Mouse (Mus musculus): ENCODE measurements around the gene 4833427G06Rik.
A peak's percentile ranks its signal among the peaks of the same experiment; 100 is the strongest.
"Not testable (repeated sequence)": the region's sequence is repeated elsewhere in the genome, so short reads cannot be mapped to it uniquely, and the experiment has no call there.

The 4833427G06Rik gene

DNA sequence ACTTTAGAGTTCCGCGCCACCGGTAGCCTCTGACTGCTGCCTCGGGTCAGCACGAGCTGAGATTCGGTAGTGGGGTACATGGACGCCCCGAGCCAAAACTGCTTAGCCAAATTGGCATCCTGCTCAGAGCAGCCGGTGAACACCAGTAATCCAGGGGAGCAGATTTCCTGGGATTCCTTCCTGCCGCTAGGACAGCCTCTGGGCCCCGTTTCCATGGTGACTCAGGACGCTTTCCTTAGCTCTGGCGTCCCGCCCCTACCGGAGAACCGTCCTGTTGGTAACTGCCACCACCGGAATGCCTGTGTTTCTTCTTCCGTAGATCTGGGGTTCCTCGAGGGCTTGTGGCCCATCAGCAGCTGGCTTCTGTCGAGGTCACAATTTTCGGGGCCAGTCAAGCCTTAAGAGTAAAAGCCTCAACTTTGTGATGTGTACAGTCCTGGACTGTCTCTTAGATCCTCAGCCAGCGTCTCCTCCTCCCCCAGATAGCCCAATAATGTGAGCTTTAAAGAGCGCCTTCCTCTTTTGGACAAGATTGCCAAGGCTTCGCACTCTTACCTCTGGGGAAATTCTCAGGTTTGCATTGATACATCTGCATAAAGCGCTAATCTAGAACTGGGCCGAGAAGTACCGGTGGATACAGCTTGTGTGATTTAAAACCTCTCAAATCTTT, at the start of gene 4833427G06Rik:
4833427G06Rik (minus strand) TSS at position 323 of the 670 bp plus-strand sequence.
- DNase-seq (ENCODE audit: low read depth, low spot score) = peak; percentile 73

DNA sequence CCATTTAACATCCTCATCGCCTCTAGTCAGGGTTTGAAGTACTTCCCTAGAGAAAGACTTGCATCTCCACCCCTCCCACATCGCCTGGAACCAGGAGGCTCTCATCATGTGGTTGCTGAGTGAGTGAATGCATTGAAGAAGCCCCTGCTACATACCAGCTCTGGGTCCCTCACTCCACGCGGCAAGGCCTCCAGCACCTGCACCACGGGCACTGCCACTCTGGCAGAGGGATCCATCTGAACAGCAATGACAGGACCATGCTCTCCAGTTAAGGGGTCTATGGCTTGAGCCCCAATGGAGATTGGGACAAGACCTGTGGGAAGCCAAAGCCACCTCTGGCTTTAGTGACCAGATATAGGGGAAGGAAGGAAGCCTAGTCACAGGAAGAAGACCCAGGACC, 45.4 kb upstream of the 4833427G06Rik start:
- DNase-seq (ENCODE audit: low read depth, low spot score) = no peak

DNA sequence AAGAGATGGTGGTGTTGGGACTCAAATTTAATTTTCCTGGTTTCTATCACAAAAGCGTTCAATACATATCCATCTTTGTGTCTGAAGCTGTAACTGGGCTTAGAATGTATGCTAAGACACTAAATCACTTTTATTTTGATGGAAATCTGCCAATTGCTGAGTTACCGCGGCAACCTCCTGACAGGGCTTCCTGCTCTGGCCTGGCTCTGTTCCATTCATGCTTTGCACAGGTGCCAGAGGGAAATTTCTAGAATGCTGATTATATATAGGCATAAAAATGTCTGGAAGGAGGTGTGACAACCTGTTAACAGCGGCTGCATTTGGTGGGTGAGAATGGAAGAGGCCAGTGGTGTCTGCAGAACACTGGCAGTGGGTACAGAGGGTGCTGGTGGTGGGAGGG, 44.6 kb upstream of the 4833427G06Rik start:
- DNase-seq (ENCODE audit: low read depth, low spot score) = no peak

DNA sequence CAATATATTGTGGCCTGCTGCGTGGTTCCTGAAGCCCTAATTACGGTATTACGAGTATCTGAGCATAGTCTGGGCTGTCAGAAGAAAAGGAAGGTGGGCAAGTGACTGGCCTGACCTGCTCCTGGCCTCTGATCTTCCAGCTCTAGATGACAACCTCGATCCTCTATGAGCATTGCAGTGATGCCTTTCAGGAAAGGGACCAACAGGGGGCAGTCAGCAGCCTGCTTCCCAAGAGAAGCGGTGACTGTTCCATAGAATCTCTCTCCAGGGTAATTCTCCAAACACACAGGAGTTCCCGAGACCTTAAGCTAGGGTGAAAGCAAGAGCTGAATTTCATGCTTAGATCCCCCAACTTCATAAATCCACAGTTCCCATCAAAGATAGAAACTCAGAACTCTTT, 42.3 kb upstream of the 4833427G06Rik start:
- no peak for DNase-seq (ENCODE audit: low read depth, low spot score)

DNA sequence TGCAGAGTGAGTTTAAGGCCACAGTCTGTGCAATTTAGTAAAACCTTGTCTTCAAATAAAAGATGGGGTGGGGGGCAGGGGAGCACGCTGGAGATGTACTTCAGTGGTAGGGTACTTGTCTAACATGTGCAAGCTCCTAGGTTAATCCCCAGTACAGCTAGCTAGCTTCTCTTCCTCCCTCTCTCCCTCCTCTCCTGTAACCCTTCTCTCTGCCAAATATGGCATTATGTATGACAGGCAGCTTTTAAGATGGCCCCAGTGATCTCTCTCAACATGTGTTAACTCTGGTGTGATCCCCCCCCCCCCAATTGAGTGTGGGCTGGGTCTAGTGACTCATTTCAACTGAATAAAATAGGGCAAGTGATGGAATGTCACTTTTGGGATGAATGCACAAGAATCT, 41.6 kb upstream of the 4833427G06Rik start:
- DNase-seq (ENCODE audit: low read depth, low spot score) = no peak

DNA sequence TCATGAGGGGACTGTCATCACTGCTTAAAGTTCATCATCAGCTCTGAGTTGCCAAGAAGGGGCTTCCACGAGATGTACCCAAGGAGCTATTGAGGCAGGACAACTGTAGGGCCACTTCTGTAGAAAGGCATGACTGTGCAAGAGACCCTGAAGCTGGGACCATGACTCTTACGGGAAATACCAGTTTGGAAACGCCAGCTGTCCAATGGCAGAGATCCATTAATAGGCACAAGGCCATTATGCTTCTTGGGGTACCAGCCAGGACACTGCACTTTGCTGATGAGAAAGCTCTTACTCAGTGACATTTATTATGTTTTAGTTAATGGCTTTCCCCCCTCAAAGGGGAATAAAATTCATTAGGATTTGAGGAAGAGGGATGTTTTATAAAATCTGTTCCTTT, 38.8 kb upstream of the 4833427G06Rik start:
- no peak for DNase-seq (ENCODE audit: low read depth, low spot score)

DNA sequence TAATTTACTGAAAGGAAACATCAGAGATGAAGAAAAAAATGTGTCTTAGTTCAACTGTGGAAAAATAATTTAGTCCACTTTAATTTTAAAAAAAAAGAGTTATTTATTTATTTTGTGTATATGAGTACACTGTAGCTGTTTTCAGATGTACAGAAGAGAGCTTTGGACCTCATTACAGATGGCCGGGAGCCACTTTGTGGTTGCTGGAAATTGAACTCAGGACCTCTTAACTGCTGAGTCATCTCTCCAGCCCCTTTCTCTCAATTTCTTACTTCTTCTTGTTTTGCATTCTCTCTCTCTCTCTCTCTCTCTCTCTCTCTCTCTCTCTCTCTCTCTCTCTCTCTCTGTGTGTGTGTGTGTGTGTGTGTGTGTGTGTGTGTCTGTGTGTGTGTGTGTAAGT, 37.5 kb upstream of the 4833427G06Rik start:
- DNase-seq (ENCODE audit: low read depth, low spot score) = not testable (repeated sequence)

DNA sequence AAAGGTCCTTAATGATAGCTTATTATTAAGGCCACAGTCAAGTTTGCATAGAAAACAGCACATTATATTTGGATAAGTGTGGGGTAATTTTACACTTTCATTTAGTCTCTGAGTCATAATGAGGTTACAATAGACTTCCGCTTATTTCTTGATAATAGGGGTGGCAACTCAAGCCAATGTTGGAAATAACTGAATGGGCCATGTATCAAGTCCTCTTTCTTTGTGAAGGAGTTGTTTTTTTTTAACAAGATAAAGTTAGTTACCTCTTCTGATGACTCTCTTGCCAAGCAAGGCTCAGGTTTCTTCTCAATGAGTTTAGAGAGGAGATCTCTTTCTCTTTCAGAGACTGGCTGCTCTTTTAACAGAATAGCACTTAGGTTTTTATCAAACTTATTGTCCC, 36.4 kb upstream of the 4833427G06Rik start:
- DNase-seq (ENCODE audit: low read depth, low spot score) = no peak

DNA sequence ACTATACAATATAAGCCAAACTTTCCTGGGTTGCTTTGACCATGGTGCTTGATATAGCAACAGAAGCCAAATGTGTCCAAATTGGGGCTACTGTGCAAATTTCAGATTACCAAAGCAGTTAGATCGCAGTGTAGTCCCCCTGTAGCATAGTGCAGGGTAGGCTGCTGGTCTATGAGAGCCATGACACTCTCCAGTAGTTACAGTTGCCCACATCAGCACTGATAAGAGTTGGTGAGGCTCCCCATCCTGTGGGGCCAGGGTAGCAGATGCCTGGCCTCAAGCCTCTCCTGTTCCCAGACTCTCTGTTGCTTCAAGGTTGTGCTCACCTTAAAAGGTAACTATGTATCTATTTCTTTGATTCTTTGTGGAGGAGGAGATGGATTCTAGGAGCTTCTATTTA, 36.0 kb upstream of the 4833427G06Rik start:
- DNase-seq (ENCODE audit: low read depth, low spot score) = no peak

DNA sequence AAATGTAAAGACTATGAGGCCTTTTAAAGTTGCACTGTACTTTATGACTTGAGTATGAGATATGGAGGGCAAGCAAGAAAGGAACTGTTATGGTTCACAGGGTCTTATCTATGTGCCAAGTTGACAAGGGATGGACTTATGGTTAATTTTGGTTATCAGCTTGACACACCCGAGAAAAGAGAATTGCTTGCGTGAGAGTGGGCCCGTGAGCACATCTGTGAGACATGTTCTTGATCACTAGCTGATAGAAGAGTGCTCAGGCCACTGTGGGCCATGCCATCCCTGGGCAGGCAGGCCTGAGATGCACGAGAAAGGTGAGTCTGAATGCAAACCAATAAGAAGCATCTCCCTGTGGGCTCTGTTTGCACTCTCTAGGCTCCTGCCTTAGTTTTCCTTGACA, 35.6 kb upstream of the 4833427G06Rik start:
- no peak for DNase-seq (ENCODE audit: low read depth, low spot score)

DNA sequence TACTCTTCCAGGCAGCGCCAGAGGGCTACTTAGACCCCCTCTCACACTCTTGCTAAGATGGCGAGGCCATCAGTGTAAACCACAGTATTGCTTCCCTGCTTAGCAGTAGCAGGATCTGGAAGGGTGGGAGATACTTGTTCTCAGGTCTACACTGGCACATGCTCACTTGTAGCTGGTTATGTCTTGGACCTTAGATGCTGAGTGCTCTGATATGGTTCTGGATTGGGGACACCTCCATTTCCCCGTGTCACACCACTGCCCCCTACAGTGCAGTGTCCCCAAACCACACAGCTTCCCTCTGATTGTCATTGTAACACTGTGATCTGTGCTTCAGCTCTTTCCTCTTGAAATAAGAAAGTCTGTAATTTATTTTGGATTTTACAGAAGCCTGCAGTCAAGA, 35.1 kb upstream of the 4833427G06Rik start:
- no peak for DNase-seq (ENCODE audit: low read depth, low spot score)

DNA sequence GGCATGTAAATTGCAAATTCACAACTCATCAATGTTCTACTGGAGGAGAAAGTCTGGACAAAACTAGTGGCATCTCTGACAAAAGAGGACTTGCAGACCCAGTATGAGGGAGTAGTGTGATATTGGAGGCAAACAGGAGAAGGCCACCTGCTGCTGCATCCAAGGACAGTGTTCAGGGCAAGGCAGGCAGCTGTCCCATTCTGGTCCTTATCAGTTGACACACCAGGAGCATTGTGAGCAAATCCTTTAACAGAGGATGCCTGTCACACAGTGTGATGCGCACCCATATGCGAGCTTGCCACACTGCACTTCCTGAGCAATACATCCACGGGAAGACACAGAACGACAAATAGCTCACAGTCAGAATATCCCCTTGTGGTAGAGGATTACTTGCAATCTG, 12.9 kb upstream of the 4833427G06Rik start:
- no peak for DNase-seq (ENCODE audit: low read depth, low spot score)

DNA sequence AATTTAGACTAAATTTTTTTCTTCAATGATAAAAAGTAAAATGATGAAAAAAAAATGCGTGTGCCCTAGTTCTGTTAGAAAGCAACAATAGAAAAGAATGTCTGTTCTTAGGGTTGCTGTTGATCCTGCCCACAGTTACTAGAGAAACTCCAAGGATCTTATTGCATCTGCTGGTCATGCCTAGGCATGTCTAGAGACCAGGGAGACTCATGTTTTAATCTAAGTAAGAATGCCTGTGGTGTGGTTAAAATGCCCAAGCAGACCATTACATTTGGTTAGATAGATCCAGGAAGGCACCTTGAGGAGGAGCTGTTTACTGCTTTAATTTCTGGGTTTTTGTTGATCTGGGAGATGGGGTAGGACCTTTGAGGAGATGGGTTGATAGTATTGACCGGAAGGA, 3.9 kb upstream of the 4833427G06Rik start:
- DNase-seq (ENCODE audit: low read depth, low spot score) = peak; percentile 8

DNA sequence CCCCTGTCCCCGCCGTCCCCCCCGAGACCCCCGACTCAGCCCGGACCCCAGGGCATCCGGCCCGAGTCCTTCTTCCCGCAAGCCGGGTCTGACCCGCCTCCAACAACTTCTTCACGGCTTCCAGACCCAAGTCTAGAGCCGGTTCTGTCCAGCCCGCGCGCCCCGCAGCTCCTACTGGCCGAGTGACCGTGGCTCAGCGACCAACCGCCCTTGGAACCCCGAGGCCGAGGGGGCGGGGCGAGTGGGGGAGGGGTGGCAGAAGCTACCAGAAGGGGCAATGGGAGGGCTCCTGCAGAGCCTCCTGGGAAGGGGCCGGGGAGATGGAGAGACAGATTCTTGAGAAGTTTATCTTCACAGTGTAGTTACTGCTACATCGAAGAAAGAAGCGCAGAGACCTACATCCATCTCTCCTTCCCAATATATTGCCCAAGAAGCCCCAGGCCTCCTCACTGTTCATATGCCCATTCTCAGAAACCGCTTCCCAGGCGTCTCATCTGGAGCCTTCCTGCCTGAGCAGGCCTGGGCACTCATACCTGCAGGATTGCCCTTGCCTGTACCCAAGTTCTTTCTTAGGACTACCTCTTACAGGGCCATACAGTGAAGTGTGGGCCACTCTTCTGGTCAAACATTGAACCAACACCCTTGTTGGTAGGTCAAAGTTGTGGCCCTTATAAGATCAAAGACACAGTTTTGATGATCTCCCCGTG, 2.1 kb upstream of the 4833427G06Rik start:
- peak; percentile 16 for DNase-seq (ENCODE audit: low read depth, low spot score)

DNA sequence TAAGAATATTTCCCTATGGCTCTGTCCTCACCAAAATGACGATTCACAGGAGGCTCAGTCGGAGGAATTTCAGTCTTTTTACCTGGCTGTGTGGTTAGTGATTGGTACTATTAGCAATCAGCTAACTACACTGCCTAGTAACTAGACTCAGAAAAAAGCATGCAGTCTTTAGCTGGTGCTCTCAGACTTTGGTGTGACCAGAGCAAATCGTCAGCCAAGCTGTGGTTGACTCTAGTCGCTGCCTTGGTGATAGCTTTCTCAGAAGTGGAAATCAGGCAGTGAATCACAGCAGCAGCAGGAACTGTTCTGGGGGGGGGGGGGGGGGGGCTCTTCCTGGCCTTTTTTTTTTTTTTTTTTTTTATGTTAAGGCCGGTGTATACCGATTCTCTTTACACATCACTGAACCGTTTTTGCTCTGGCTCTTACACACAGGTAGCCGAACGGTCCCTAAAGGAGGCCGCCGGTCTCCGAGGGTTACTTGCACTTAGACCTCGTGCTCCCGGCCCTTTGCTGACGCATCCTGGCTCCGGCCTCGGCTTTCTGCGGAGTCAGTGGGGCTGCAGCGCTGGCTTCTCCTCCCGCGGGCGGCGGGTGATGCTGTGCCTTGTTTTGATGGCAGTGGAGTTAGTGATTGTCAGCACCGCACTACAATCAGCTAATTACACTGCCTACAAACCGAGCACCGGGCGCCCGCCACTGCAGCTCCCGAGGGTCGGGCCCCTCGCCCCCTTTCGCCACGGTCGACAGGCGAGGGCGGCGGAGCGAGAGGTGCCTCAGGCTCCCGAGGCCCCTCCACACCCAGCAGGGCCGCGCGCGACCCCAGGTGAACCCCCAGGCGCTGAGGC, 1.3 kb upstream of the 4833427G06Rik start:
- DNase-seq (ENCODE audit: low read depth, low spot score) = peak; percentile 24

DNA sequence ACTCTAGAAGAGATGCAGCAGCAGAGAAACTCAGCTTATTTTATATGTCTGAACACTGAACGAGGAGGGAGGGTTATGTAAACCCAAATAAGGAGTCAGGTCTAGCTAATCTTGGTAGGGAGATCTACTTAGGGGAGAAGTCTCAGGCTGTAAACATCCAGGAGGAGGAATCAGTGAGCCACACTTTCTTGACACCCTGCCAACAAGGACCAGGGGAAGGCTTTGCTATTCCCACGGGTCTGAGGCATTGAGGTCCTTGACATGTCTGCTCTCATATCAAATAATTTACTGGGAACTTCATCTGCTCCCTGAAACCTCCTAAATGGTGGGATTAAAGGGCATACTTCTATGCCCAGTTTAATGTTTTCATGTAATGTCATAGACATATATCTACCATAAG, 5.6 kb downstream of the 4833427G06Rik start:
- no peak for DNase-seq (ENCODE audit: low read depth, low spot score)

DNA sequence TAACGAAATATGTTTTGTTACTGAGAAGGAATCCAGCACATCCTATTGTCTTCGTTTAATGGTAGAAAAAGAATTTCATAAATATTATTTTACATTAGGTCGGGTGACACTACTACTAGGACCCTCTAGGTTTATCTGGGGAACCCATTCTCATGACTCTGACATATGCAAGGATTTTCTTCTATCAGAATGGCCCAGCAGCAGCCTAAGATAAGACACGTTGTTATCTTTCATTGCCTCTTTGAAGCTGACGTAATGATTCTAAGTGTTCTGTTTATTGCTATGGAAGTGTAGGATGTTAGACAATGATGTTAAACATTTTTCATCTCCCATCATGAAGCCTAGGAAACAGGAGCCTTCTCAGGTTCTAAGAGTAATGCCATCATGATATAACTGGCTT, 8.2 kb downstream of the 4833427G06Rik start:
- no peak for DNase-seq (ENCODE audit: low read depth, low spot score)

DNA sequence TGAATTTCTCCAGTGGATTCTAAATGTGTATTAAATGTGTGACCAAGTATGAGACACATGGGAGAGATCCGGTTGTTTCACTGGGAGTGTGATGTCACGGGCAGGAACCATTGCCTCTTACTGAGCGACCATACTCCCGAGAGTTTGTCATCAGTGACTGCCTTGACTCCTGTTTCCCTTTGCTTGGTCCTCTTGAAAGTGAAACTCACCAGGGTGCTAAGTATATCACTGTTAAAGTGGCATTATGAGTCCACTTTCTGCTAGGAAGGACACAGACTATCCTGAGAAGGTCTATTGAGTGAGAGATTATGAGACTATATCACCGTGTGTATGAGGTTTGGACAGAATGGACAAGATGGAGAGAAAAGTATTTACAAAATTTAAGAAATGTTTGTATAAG, 20.3 kb downstream of the 4833427G06Rik start:
- no peak for DNase-seq (ENCODE audit: low read depth, low spot score)

DNA sequence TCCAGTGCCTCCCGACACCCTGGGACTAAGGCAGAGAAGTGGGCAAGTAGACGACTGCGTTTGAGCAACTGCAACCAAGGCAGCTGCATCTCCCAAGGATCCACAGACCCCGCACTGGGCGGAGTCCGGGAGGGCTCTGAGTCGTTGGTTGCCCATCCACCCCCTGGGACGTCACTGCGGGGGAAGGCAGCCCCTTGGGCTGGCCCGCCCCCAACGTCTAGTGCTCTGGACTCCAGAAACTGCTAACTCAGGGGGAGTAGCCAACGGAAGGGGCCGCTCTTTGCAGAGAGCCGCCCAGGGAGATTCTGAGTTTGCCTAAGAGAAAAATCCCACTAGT, 24.9 kb downstream of the 4833427G06Rik start, which contains the start of gene Layn:
Layn (minus strand) TSS at position 116 of the 337 bp plus-strand sequence.
- DNase-seq (ENCODE audit: low read depth, low spot score) = peak; percentile 73

DNA sequence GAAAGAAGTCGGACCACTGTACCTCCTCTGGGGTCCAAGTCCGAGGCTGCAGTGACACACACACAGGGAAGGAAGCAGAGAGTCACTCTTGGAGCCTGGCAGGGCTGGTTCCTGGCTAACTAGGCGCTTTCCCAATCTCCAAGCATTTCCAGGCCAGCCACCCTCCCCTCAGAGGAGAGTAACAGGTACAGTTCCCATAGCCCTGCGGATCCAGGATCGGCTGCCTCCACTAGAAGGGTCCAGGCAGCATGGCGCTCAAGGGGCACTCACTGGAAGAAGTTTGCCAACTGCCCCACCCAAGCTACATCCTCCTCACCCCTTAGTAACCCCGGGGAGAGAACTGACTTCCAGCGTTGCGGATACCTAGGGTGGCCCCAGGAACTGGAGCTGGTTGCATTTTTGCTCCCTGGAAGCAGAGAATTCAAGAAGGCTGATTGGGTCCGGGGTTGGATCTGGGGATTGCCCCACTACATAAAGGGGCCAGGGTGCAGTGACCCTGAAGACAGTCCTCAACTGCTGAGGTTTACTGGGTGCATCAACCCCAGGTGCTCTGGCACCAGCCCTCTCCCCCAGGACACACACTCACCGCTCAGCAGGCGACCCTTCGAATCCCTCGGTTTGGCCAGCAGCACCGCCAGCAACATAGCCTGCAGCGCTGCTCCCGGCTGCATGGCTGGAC, 25.4 kb downstream of the 4833427G06Rik start:
- peak; percentile 28 for DNase-seq (ENCODE audit: low read depth, low spot score)

DNA sequence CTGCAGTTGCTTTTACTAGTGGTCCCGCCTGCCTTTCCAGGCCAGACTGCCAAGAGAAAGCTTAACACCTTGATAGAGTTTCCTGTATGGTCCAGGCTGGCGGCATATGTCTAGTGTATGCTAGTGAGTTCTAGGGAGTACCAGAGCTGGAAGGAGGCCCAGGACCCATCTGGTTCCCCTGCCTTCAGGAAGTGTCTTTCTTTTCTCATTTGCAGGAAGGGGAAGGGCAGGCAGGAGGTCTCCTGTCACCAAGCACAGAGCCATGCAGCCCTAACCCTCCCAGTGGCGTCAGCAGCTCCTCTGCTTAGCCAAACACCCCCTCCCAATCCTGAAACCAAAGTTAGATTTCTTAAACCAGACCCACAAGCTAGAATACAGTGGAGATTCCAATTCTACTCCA, 26.1 kb downstream of the 4833427G06Rik start:
- DNase-seq (ENCODE audit: low read depth, low spot score) = peak; percentile 11

DNA sequence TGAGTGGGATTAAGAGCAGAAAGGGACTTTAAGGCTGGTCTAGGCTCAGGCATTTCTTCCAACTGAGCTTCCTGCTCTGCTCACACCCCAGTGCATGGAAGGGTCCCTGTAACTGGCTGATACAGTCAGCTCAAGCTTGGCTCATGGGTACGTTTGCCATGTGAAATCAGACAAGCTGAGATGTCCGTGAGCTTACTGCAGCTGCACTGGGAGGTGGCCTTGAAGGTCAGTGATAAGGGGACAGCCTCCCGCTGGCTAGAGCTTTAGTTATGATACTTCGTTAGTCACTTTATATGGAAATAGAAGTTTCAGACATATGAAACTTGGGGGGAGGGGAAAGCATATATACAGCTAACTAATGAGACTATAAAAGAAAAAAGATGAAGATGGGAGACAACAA, 31.1 kb downstream of the 4833427G06Rik start:
- DNase-seq (ENCODE audit: low read depth, low spot score) = no peak
